Mouse (Mus musculus): ENCODE measurements around the gene Rasgrf1. TPM values are rescaled to one million over a fixed set of nuclear protein-coding genes. Genes with fewer than 3 reads are reported as not detected.

The Rasgrf1 gene
- 100 to 1,000 TPM; 240 to 255 TPM for total RNA-seq (2021)

DNA sequence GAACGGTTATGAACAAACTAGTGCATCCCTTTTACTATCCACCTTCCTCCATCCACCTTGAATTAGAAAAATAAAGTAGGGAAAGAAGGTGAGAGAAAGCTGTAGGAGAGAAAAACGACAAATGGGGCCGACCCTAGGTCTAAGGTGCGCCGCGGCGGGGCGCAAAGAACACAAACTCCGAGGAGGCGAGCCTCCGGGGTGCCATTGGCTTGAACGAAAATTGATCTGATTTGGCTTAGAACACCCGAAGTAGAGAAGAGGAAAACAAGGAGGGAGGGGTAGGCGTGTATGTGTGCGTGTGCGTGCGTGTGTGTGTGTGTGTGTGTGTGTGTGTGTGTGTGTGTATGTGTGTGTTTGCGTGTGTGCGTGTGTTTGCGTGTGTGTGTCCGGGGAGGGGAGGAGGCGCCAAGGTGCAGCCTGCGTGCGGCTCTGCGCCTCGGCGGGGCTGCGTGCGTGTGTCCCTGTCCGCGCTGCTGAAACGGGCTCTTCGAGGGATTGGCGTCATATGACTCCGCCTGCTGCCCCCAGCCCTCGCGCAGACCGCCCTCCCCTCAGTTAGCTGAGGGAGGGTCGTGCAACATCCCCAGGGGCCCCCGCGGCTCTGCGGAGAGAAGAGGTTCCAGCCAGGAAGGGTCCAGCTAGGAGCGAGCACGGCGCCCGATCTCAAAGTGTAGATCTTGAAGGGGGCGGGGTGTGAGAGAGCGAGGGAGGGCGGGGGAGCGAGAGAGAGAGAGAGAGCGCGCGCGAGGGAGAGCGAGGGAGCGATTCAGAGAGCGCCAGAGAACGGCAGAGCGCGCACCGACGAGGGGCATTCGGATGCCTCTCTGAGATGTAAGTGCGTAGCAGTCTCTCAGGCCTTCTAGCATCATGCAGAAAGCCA is at the start of gene Rasgrf1:
TSS of gene Rasgrf1 (plus strand) at position 778 of the 880 bp plus-strand sequence.
- DNase-seq (ENCODE audit: low spot score in 2 of 2), result peak; percentile 67 to 79
- intact Hi-C loops (cut with DNase I), result loop anchor here (5.0 kb wide), 3 partner anchors 37 to 82 kb away; no protein-coding TSS in a partner anchor

DNA sequence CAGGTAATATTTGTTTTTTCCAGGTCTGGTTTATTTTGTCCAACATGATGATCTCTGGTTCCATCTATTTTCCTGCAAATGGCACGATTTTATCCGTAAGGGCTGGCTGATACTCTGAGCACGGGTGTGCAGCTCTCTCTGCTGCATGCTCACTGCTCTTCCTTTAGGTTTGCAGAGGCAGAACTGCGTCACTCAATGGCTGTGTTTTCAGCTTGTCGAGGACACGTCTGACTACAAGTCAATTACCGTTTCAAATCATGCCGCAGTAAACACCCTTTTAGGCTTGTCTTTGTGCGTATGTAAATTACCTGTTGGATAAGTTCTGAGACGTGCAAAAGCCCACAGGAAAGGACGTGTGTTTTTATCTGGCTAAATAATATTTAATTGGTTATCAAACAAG is 49.6 kb upstream of the Rasgrf1 start:
- intact Hi-C loops (cut with DNase I), result no loop called here

DNA sequence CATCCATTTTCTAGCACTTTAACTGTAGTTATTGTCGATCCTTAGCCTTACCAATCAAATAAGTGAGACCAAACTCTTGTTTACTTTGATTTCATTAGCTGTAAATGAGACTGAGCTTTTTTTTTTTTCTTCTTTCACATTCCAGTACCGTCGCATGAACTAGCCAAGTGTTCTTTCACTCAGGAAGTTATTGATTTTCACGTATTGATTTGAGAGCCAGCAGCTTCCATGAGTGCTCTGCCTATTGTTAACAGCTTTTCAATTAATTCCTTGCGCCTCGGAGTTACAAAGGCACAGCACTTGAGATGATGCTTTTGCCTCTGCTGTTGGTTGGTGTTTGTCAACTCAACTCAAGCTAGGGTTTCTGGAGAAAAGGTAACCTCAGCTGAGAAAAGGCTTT is 49.1 kb upstream of the Rasgrf1 start:
- no peak for DNase-seq (ENCODE audit: low spot score in 2 of 2)
- intact Hi-C loops (cut with DNase I), result no loop called here

More for the DNA sequence above, 49.6 kb upstream of the Rasgrf1 start:
- no peak for DNase-seq (ENCODE audit: low spot score in 2 of 2)

DNA sequence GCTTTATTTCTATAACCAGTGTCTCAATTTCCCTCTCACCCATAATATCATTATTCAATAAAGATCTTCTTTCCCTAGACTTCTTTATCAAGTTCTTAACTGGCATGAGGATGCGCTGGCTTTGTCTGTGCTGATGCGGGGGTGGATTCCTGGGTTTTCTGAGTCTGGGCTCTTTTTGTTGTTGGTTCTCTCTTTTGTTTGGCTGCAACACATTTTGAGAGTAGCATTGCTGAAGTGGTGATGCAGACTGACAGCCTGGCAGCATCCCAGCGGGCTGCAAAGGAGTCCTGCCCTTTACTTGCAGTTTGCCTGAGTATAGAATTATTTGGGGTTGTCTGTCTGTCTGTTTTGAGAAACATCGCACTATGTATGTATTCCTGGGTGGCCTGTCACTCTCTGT is 42.6 kb upstream of the Rasgrf1 start:
- no peak for DNase-seq (ENCODE audit: low spot score in 2 of 2)
- intact Hi-C loops (cut with DNase I), result no loop called here

DNA sequence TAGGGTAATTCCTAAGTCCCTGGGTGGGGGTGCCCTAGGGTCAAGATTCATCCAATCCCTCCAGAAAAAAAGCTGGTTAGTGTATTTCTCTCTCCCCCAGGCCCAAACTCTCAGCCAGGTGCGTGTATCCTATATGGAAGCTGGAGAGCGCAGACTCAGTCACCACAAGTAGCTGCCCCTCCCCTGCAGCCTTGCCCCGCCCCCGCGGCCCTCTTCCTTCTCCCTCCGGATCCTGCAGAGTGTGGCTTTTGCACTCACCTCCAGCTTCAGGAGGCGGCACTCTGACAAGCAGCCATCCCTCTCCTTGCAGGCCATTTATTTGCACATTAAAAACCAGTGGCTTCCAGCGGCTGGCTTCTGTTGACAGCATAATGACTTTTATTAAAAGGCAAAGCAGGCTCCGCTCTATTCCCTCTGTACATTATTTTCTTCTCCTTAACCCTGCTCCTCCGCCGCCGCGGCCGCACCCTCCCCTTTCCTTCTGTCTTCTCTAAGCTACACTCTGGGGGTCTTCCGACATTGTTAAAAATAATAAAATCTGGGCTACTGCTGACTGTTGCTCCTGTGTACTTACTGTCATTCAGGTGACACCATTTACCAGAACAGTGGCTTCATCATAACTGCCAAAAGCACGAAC is 41.5 kb upstream of the Rasgrf1 start:
- no peak for DNase-seq (ENCODE audit: low spot score in 2 of 2)
- intact Hi-C loops (cut with DNase I), result no loop called here

DNA sequence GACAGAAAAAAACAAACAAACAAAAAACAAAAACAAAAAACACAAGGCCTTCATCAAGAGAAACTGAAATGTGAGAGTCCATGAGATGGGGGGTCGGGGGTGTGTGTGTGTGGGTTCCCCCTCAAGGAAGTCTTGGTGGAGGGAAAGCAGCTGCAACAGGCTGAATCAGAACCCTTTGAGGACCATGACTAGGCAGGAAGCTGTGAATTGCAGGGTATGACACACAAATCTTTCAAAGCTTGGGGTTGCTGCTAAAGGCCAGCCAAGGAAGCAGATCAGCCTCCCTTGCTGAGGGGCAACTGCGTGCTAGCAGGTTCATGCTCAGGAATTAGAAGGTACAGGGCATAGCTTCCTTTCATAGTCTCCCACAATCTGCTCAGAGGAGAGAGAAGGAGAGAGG is 40.1 kb upstream of the Rasgrf1 start:
- intact Hi-C loops (cut with DNase I), result no loop called here
- DNase-seq (ENCODE audit: low spot score in 2 of 2), result no peak

DNA sequence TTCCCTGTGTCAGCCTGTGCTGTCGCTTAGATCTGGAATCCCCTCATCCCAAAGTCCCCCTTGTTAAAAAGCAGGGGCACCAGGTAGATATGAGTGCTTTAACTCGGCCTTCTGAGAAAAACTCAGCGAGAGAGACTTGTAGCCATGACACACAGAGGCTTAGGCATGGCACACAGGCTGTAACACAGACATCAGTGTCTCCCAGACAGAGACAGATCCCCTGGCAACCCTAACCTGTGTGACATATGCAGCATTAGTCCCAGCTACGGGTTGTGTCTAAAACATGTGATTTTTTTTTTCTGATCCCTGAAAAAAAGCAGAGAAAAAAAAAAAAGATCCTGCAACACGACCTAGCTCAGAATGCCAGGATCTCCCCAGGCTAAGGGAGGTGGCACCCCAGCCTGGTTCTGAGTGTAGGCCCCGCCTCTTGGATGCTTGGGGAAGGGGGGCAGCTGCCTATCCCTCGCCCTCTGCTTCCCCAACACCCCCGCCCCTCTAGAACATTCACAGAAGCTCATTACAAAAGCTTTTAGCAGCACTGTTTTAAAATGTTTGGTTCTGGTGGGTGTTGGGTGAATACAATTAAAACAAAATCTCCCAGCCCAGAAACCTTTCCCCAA is 39.1 kb upstream of the Rasgrf1 start:
- intact Hi-C loops (cut with DNase I), result loop anchor here (5.0 kb wide), 1 partner anchor 37 kb away; the partner anchor contains the start of gene Rasgrf1
- DNase-seq (ENCODE audit: low spot score in 2 of 2), result no peak

DNA sequence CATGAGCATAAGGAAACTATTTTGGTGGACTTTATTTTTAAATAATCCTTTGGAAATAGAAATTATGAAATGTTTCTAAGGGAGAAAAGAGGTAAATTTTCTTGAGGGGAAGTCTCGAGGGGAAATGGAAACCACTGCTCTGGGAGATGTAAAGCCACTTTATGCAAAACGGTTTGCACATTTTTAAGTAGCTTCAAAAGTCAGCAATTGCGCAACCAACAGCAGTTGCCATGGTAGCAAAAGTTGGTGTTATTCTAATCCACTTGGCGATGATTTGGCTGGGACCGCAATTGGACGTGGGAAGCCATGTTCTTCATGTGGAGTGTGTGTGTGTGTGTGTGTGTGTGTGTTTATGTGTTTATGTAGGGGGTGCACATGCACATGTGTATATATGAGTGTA is 37.6 kb upstream of the Rasgrf1 start:
- DNase-seq (ENCODE audit: low spot score in 2 of 2), result no peak
- intact Hi-C loops (cut with DNase I), result loop anchor here (5.0 kb wide), 1 partner anchor 35 kb away; the partner anchor contains the start of gene Rasgrf1

DNA sequence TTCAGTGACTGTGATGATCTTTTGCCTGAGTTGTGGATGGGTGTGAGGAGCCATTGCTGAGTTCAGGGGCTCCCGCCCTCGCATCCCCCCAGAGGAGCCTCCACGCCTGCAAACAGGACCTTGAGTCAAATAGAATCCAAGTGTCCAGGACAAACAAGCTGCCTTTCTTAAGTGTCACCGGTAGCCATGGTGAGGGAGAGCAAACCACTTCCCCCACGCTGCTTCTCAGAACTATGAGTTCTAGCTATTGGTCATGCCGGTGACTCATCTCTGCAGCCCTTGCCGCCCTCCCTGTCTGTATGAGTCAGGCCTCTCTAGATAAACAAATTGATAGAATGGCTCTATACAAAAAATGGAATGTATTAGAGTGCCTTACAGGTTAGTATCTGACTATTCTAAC is 35.3 kb upstream of the Rasgrf1 start:
- no peak for DNase-seq (ENCODE audit: low spot score in 2 of 2)
- intact Hi-C loops (cut with DNase I), result loop anchor here (5.0 kb wide), 1 partner anchor 33 kb away; the partner anchor contains the start of gene Rasgrf1

DNA sequence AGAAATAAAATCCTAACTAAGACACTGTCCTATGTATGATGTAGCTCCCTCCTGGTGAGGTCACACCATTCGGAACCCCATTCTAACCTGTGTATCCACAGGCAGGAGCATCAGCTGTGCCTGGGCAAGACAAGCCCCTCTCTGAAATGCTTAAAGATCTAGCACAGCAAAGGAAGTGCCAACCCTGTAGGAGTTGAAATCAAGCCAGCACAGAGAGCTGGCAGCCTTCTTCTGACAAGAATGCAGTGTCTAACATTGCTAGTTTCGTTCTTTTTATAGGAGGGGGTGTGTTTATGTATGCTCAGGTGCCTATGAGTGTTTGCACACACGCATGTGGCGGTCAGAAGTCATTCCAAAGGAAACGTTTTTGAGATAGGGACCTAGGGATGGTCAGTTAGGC is 34.2 kb upstream of the Rasgrf1 start:
- intact Hi-C loops (cut with DNase I), result no loop called here
- no peak for DNase-seq (ENCODE audit: low spot score in 2 of 2)

DNA sequence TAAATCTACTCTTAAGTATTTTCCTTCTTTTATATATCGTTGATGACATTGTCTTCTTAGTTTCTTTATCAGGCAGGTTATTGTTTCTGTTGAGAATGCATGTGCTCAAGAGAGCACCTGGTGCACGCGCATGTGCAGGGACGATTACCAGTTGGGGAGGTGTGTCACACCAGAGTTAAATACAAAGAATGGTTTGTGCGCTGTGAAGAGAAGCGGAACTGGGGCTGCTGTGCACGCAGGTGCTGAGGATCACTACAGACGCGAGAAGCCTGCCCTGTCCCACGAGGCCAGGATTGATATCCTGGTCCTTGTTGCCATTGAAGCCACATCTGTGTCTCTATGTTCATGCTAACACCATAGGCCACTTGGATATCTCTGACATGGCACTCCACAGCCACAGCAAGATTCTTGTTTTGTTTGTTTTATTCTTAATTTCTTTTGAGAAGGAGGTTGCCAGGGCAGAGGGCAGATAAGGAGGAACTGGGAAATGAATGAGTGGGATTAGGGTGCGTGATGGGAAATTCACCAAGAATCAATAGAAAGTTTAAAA is 31.2 kb upstream of the Rasgrf1 start:
- intact Hi-C loops (cut with DNase I), result no loop called here
- no peak for DNase-seq (ENCODE audit: low spot score in 2 of 2)

DNA sequence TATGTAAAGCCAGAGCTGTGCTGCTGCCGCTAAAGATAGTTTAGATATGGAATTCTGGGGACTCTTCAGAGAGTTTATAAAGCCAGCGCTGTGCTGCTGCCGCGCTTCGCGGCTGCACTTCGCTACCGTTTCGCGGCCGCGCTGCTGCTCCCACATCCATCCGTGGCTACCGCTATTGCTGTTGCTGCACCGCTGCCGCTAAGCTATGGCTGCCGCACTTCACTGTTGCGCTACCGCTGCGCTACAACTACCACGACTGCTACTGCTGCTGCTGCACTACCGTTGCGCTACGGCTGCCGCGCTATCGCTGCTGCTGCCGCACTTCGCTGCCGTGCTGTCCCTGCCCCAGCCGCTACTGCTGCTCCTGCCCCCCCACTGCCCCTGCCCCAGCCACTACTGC is 30.1 kb upstream of the Rasgrf1 start:
- peak; percentile 29 to 32 for DNase-seq (ENCODE audit: low spot score in 2 of 2)
- intact Hi-C loops (cut with DNase I), result no loop called here

DNA sequence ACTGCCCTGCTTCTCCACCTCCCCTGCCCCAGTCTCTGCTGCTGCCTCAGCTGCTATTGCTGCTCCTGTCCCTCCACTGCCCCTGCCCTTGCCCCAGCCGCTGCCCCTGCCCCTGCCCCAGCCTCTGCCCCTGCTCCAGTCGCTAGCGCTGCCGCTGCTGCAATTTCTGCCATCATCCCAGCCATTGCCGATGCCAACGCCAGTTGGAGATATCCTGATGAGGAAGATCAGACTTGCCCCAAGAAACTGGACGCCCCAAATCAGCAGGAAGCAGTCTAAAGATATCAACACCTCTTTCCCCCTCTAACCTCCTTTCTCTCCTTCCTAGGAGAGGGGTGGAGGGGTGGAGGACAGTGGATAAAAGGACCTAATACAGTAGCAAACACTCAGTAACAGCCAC is 28.2 kb upstream of the Rasgrf1 start:
- intact Hi-C loops (cut with DNase I), result loop anchor here (10.0 kb wide), 1 partner anchor 1483 kb away; the partner anchor contains the start of genes Zic1 and Zic4
- DNase-seq (ENCODE audit: low spot score in 2 of 2), result no peak

DNA sequence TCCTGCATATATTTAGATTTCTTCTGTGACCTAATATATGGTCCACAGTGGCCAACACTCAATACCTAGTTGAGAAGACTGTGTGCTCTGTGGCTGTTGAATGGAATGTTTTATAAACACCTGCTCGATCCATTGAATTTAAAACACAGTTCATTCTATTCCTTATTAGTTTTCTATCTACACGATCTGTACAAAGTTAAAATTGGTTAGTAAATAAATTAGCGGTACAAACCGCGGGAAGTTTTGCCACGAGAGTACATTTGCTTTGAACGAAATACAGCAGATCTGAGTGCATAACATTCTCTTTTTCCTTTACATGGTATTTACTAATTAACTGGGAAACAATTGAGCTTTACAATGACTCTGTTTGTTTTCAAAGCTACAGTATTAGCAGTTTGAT is 27.1 kb upstream of the Rasgrf1 start:
- intact Hi-C loops (cut with DNase I), result loop anchor here (10.0 kb wide), 1 partner anchor 1482 kb away; the partner anchor contains the start of genes Zic1 and Zic4

DNA sequence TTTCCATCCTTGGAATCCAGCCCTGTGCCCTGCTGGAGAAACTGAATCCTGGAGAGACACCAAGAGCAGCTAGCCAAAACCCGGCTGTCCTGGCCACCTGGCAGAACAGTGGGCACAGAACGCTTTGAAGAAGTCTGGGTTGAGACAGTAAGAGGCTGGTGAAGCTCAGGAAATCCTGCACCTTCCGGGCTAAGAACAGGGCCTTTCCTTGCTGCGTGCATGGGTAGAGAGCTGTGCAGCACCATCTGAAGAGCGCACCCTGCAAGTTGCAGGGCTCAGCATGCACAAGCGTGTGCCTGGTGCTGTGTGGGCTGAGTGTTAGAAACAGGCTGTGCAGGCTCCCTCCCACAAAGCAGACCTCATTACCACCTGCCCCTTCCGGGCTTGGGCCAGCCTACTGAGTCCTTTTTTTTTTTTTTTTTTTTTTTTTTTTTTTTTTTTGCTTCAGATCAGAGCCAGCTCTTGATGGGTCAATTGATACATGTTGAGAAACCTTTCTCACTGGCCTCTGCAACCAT is 23.9 kb upstream of the Rasgrf1 start:
- intact Hi-C loops (cut with DNase I), result loop anchor here (10.0 kb wide), 1 partner anchor 1479 kb away; the partner anchor contains the start of genes Zic1 and Zic4
- peak in 1 of 2 experiments; percentile 29 for DNase-seq (ENCODE audit: low spot score in 2 of 2)

More for the DNA sequence above, 27.1 kb upstream of the Rasgrf1 start:
- no peak for DNase-seq (ENCODE audit: low spot score in 2 of 2)

DNA sequence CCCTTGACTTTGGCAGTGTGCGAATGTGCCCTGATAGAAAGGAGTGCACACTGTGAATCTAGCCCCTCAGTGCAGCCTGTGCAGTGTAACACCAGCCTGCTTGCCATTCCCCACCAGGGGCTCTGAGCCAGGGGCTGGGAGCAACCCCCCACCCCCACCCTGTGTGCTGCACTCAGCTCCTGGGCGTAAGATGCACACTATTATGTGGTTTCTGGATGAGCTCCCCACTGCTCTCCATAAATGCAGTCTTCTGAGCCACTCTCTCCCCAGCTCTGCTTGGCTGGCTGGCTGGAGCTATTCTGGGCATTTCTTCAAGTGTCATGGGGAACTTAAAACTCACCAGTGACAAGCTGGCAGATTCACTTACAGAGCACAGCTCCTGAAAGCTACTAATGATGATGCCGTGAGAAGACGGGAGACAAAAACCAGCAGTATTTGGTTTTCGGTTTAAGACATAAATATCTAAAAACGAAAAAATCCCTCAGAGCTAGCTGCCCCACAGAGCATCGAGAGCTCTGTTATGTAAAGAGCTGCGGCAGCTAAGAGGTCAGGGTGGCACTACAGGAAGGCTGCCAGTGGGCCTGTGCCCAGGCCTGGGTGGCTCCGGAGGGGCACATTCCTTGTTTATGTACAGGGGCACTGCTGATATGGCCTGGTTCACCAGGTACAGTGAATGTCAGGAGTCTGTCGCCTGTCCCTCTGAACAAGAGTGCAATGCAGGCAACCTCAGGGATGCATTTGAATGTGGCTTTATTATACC is 18.0 kb upstream of the Rasgrf1 start:
- intact Hi-C loops (cut with DNase I), result no loop called here
- DNase-seq (ENCODE audit: low spot score in 2 of 2), result peak in 1 of 2 experiments; percentile 37

DNA sequence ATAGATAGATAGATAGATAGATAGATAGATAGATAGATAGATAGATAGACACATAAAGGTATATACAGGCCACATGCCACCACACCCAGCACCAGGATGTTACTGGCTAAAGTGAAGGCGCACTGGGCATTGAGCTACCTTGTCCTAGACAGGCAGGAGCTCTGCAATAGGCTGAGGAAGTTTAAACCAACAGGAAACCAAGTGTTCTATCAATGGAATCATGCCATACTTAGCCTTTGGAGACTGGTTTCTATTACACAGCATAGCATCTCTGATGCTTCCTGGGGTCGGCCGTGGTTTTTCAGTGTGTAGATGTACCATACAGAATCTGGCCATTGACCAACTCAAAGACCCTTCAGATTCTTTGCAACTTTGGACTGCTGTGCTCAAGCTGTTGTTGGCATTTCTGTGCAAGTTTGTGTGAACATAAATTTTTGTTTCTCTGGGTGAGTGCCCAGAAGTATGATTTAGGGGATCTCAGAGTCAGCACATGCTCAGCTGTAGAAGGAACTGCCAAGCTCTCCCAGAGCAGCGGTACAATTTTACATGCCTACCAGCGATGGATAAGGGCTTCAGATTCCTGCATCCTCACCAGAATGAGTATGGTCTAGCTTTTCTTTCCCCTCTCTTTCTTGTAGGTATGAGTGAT is 17.0 kb upstream of the Rasgrf1 start:
- no peak for DNase-seq (ENCODE audit: low spot score in 2 of 2)
- intact Hi-C loops (cut with DNase I), result no loop called here

DNA sequence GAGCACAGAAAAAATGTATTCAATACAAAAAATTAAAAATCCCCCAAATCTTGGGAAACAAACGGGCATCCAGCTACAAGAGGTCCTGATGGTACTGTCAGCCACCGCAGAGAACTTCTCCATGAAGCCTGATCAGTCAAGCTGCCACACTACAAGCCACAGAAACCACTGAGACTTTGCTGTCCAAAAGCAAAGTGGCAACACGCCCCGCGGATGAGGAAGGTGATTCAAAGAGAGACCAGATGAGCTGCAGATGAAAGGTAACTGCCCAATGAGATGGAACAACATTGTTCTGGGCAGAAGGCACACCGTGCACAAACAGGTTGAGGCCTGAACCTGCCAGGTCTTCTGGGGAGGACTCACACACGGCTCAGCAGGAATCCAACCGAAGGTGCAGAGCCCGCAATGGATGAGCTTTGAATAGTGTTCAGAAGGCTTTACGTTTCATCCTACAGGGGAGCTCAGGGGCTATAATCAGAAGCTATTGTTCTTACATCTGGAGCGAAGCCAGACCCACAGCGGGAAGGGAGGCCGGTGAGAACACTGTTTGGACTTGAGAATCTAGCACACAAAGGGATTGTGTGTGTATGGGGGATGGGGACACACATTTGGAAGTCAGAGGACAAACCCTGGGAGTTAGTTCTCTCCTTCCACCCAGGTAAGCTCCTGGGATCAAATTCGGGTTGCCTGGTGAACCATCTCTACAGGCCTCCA is 9.4 kb upstream of the Rasgrf1 start:
- DNase-seq (ENCODE audit: low spot score in 2 of 2), result no peak
- intact Hi-C loops (cut with DNase I), result no loop called here
